ENCODE assay signal across 24 mouse cellular contexts in the genomic region with DNA sequence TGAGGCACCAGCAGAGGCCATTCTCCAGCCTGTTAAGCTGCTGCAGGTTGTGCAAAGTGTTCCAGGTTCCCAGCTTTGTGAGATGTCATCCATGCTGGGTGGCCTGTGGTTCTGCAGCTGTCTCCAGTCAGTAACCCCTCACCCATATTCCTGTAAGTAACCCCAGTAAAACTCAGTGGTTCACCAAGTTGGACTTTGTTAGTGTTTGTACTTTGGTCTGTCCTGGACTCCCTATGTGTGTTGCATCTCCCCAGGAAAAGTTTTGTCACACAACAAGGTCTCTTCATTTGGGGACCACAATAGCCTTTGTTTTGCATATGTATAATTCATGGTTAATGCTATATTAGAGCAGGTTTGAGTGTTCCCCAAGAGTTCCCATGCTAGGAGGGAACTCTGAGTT. TPM values are rescaled to one million over a fixed set of nuclear protein-coding genes. Genes with fewer than 3 reads are reported as not detected.
DNase-seq lines count a peak whose midpoint lies in the region; ATAC-seq and TF ChIP-seq lines count a peak whose summit lies in the region.
"Had no signal": no experiment of that assay in that cellular context is flagged by ENCODE, and none has a peak within 500 bp of the region (broad histone marks: within the 10 kb centered on the region; RNA-seq: fewer than 3 reads in every experiment).

No protein-coding gene starts in this region.

- no peaks in the 10 kb centered on the region for H3K36me3 ChIP-seq in kidney, adult 2 months (ENCODE audit: control insufficient read depth, insufficient read depth, low read length)
- H3K36me3 ChIP-seq in liver, adult 2 months (ENCODE audit: control insufficient read depth, insufficient read depth, low read length) = peaks cover 10% of the 10 kb centered on the region
- no peaks in the 10 kb centered on the region for H3K36me3 ChIP-seq in liver, embryonic 11.5 days (ENCODE audit: control insufficient read depth, insufficient read depth, low read length)
- H3K36me3 ChIP-seq in small intestine, adult 2 months (ENCODE audit: control insufficient read depth, insufficient read depth, low read length) = peaks cover 5% of the 10 kb centered on the region; the same call in 1 of the 2 replicates
- H3K36me3 ChIP-seq: hindbrain, embryonic 12.5 days; hindbrain, embryonic 15.5 days had no signal

- H3K79me2 ChIP-seq in liver, adult 2 months (ENCODE audit: control insufficient read depth, insufficient read depth, low read length) = peaks cover 44% of the 10 kb centered on the region

- peaks cover 27% of the 10 kb centered on the region for H3K4me1 ChIP-seq in kidney, adult 2 months (ENCODE audit: control insufficient read depth, insufficient read depth, low read length)
- peaks cover 36% of the 10 kb centered on the region for H3K4me1 ChIP-seq in liver, adult 2 months (ENCODE audit: control insufficient read depth, insufficient read depth, low read length)
- H3K4me1 ChIP-seq in liver, embryonic 11.5 days (replicated peaks; ENCODE audit: control insufficient read depth, insufficient read depth, low read length) = peaks cover 23% of the 10 kb centered on the region
- peaks cover 26% of the 10 kb centered on the region for H3K4me1 ChIP-seq in brown adipose tissue, adult 24 weeks (ENCODE audit: control insufficient read depth, insufficient read depth, insufficient read length, low read length)
- H3K4me1 ChIP-seq in small intestine, adult 2 months (ENCODE audit: control insufficient read depth, insufficient read depth, insufficient read length, low read length) = peaks cover 27% of the 10 kb centered on the region

- peak overlapping the region; percentile 41 for H3K27ac ChIP-seq in kidney, adult 2 months (ENCODE audit: insufficient read depth, low read depth, low read length)
- H3K27ac ChIP-seq in liver, adult 2 months (replicated peaks; ENCODE audit: insufficient read depth, low read depth, low read length) = peak overlapping the region; percentile 72
- no peak overlapping the region for H3K27ac ChIP-seq in liver, embryonic 11.5 days (ENCODE audit: low read depth, low read length)
- peak overlapping the region; percentile 24 for H3K27ac ChIP-seq in brown adipose tissue, adult 24 weeks (replicated peaks; ENCODE audit: low read depth, low read length)
- peak overlapping the region; percentile 20; the same call in 1 of the 2 replicates for H3K27ac ChIP-seq in small intestine, adult 2 months (ENCODE audit: insufficient read depth, low read depth, low read length)
- H3K27ac ChIP-seq: embryonic facial prominence, embryonic 10.5 days; embryonic facial prominence, embryonic 13.5 days; forebrain, embryonic 12.5 days; forebrain, embryonic 15.5 days; hindbrain, embryonic 12.5 days; hindbrain, embryonic 15.5 days had no signal

- no peak overlapping the region for H3K4me3 ChIP-seq in kidney, adult 2 months (ENCODE audit: insufficient read depth, low read depth, low read length)
- H3K4me3 ChIP-seq in liver, adult 2 months (ENCODE audit: insufficient read depth, low read depth, low read length) = no peak overlapping the region
- no peak overlapping the region for H3K4me3 ChIP-seq in liver, embryonic 11.5 days (ENCODE audit: low read depth, low read length)
- H3K4me3 ChIP-seq in brown adipose tissue, adult 24 weeks (ENCODE audit: insufficient read depth, low read depth, low read length) = no peak overlapping the region
- H3K4me3 ChIP-seq in small intestine, adult 2 months (ENCODE audit: low read depth, low read length) = no peak overlapping the region
- H3K4me3 ChIP-seq: embryonic facial prominence, embryonic 10.5 days; embryonic facial prominence, embryonic 13.5 days; erythroblast, embryonic 14.5 days; forebrain, embryonic 12.5 days; forebrain, embryonic 15.5 days; hindbrain, embryonic 12.5 days; hindbrain, embryonic 15.5 days had no signal

- no peak overlapping the region for H3K9ac ChIP-seq in liver, adult 2 months (ENCODE audit: low read depth, low read length)
- no peak overlapping the region for H3K9ac ChIP-seq in liver, embryonic 11.5 days (ENCODE audit: low read depth, low read length)
- H3K9ac ChIP-seq: embryonic facial prominence, embryonic 13.5 days; forebrain, embryonic 12.5 days; forebrain, embryonic 15.5 days; hindbrain, embryonic 12.5 days; hindbrain, embryonic 15.5 days had no signal

- no peak for TF ChIP-seq POLR2A in kidney, adult 2 months (IDR thresholded peaks at IDR 0.05; ENCODE audit: low read depth, low read length)
- no peak for TF ChIP-seq POLR2A in liver, adult 2 months (IDR thresholded peaks at IDR 0.05; ENCODE audit: extremely low read depth, insufficient read depth, low read length)
- no peak for TF ChIP-seq POLR2A in small intestine, adult 2 months (IDR thresholded peaks at IDR 0.05; ENCODE audit: low read depth, low read length)

- no peak for TF ChIP-seq CTCF in kidney, adult 2 months (conservative IDR thresholded peaks at IDR 0.05; ENCODE audit: insufficient read depth, insufficient read length, low read depth, low read length)
- no peak for TF ChIP-seq CTCF in liver, adult 2 months (IDR thresholded peaks at IDR 0.05; ENCODE audit: low read depth, low read length)
- TF ChIP-seq CTCF in small intestine, adult 2 months (IDR thresholded peaks at IDR 0.05; ENCODE audit: extremely low read depth, insufficient read length, insufficient replicate concordance, low read depth, low read length) = no peak

- H3K4me2 ChIP-seq in liver, embryonic 11.5 days = no peak overlapping the region
- H3K4me2 ChIP-seq: embryonic facial prominence, embryonic 13.5 days; forebrain, embryonic 12.5 days; forebrain, embryonic 15.5 days; heart, embryonic 11.5 days; hindbrain, embryonic 12.5 days; hindbrain, embryonic 15.5 days had no signal

- ATAC-seq in liver, embryonic 11.5 days (replicated peaks; ENCODE audit: low FRiP score) = no peak
- ATAC-seq: CD4-positive, CD25-positive, alpha-beta regulatory T cell, adult 4 months; forebrain, embryonic 15.5 days had no signal

- H3K9me3 ChIP-seq in liver, embryonic 11.5 days (ENCODE audit: control insufficient read depth, low read length) = no peaks in the 10 kb centered on the region
- H3K9me3 ChIP-seq: embryonic facial prominence, embryonic 10.5 days; embryonic facial prominence, embryonic 13.5 days; forebrain, embryonic 12.5 days; forebrain, embryonic 15.5 days; hindbrain, embryonic 12.5 days; hindbrain, embryonic 15.5 days had no signal

- DNase-seq in kidney, adult 2 months = peak; percentile 65
- DNase-seq in kidney, postnatal 10 days = no peak
- DNase-seq in liver, adult 2 months (ENCODE audit: extremely low read depth, low read depth, low spot score) = peak; percentile 86
- DNase-seq in liver, embryonic 11.5 days (ENCODE audit: low spot score) = no peak
- DNase-seq: adrenal gland, adult 2 months; adrenal gland, postnatal 14 days; cerebellum, adult 11-12 months; cerebellum, adult 8-10 months; cerebellum, postnatal 10 days; cerebellum, postnatal 36 days; embryo, embryonic 11 days; gastrocnemius, postnatal 14 days had no signal

- H3K27me3 ChIP-seq in kidney, adult 2 months (replicated peaks; ENCODE audit: control insufficient read depth, insufficient read depth, low read length) = no peaks in the 10 kb centered on the region
- no peaks in the 10 kb centered on the region for H3K27me3 ChIP-seq in liver, adult 2 months (ENCODE audit: control insufficient read depth, insufficient read depth, low read length)
- H3K27me3 ChIP-seq in liver, embryonic 11.5 days (replicated peaks; ENCODE audit: control insufficient read depth, insufficient read depth, low read length) = no peaks in the 10 kb centered on the region
- H3K27me3 ChIP-seq in small intestine, adult 2 months (ENCODE audit: control insufficient read depth, insufficient read depth, low read length) = no peaks in the 10 kb centered on the region
- H3K27me3 ChIP-seq: embryonic facial prominence, embryonic 13.5 days; forebrain, embryonic 12.5 days; forebrain, embryonic 15.5 days; hindbrain, embryonic 12.5 days; hindbrain, embryonic 15.5 days had no signal

RNA-seq across cellular contexts. Expression of gene Suclg1, which starts 4.2 kb away (rescaled TPM):
- polyA plus RNA-seq in kidney, adult 2 months (2012; rRNA removed) = 328 and 349 TPM in 2 replicates
- total RNA-seq in liver, adult 2 months (2014; rRNA removed) = 140 and 163 TPM in 2 replicates
- 136 and 186 TPM in 2 replicates for polyA plus RNA-seq in liver, adult 2 months (2012; rRNA removed)
- 188 and 206 TPM in 2 replicates for polyA plus RNA-seq in liver, embryonic 11.5 days (2014; fragmentation: Nextera tagmentation; extraction: Ambion mirVana)
- 2,272 and 2,335 TPM in 2 replicates for polyA plus RNA-seq in brown adipose tissue, adult 24 weeks (2012; ENCODE audit: insufficient read depth, insufficient read length, missing spikeins)
- polyA plus RNA-seq in small intestine, adult 2 months (2012; rRNA removed) = 52.7 and 97.0 TPM in 2 replicates

RNA-seq across cellular contexts. Expression of gene Dnah6, which starts 30.9 kb away (rescaled TPM):
- 0.03 TPM in 2 replicates for polyA plus RNA-seq in kidney, adult 2 months (2012; rRNA removed)
- not detected in 2 replicates for total RNA-seq in liver, adult 2 months (2014; rRNA removed)
- not detected in 2 replicates for polyA plus RNA-seq in liver, adult 2 months (2012; rRNA removed)
- 0.01 and 0.03 TPM in 2 replicates for polyA plus RNA-seq in liver, embryonic 11.5 days (2014; fragmentation: Nextera tagmentation; extraction: Ambion mirVana)
- not detected in 2 replicates for polyA plus RNA-seq in brown adipose tissue, adult 24 weeks (2012; ENCODE audit: insufficient read depth, insufficient read length, missing spikeins)
- polyA plus RNA-seq in small intestine, adult 2 months (2012; rRNA removed) = 0.01 and 0.04 TPM in 2 replicates
- total RNA-seq: MEL had no signal
- polyA plus RNA-seq: CD4-positive, CD25-positive, alpha-beta regulatory T cell, adult 4 months; embryonic facial prominence, embryonic 13.5 days had no signal

Comparison
In these comparisons a context has a peak if more than half of its experiments do, and no peak if none do; other contexts are left out.
1. DNase-seq: peak in kidney, adult 2 months (single experiment) and liver, adult 2 months (single experiment); none in kidney, postnatal 10 days (single experiment) and liver, embryonic 11.5 days (single experiment).